Mouse (Mus musculus) urinary bladder, postnatal 10 days (tissue): Measurements from ENCODE around the gene Zfr2.
A peak's percentile ranks its signal among the peaks of the same experiment; 100 is the strongest.
"Not testable (repeated sequence)": the region's sequence is repeated elsewhere in the genome, so short reads cannot be mapped to it uniquely, and the experiment has no call there.

Experiments used
- DNase-seq: peaks from one replicate; pipeline ENCODE4 v3.0.0; 2022; ENCODE audit warnings: low spot score

The Zfr2 gene

DNA sequence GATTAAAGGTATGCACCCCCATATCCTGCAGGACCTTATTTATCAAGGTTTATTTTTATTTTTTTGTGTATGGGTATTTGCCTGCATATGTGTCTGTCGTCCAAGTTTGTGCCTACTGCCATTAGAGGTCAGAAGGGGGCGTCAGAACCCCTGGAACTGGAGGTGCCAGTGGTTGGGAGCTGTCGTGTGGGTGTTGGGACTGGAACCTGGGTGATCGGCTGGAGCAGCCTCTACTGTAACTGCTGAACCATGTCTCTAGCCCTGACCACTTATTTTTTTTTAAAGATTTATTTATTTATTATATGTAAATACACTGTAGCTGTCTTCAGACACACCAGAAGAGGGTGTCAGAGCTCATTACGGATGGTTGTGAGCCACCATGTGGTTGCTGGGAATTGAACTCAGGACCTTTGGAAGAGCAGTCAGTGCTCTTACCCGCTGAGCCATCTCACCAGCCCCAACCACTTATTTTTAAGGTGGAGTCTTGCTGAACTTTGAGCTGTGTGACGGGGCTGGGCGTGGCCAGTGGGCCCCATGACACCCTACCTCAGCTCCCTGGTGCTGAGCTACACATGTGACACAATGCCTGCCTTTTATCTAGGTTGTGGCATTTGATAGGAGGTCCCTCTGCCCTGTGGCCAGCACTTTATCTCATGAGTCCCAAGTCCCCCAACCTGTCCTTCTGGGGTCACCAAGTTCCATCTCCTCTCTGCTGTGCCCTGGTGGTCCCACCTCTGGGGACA is 29.8 kb upstream of the Zfr2 start:
- no peak for DNase-seq

DNA sequence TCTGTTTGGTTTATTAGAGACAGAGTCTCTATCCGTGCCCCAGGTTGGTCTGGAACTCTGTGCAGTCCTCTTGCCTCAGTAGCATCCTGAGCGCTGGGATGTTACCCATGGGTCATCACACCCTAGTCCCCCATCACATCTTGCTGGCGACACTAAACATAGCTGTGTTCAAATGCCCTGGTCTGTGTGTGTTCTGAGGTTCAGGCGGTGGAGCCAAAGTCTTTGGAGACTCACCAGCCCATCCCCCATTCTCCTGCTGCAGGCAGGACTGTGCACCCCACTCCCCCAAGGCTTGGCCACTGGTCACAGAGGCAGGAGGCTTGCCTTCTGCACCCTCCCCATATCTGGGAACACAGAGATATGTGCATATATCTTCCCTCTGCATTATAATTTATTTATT is 28.8 kb upstream of the Zfr2 start:
- DNase-seq: no peak

- DNase-seq: no peak
Observed at GRCm38 (mm10) chr10:81210154-81210553, 22.8 kb upstream of the Zfr2 start.

DNA sequence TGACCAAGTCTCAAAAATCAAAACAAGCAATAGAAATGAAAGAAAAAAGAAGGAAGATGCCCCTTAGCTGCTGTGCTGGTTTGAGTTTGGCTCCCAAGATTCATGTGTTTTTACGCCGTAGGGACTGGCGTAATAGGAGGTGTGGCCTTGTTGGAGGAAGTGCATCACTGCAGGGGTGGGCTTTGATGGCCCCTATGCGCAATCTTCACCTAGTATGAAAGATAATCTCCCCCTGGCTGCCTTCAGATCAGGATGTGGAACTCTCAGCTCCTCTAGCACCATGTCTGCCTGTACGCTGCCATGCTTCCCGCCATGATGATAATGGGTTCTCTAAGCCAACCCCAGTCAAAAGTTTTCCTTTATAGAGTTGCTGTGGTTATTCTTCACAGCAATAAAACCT is 16.7 kb upstream of the Zfr2 start:
- no peak for DNase-seq

GRCm38 (mm10) chr10:81216810-81217209 is 16.1 kb upstream of the Zfr2 start:
- DNase-seq: no peak

- not testable (repeated sequence) for DNase-seq
Observed at GRCm38 (mm10) chr10:81217267-81217666, 15.7 kb upstream of the Zfr2 start.

DNA sequence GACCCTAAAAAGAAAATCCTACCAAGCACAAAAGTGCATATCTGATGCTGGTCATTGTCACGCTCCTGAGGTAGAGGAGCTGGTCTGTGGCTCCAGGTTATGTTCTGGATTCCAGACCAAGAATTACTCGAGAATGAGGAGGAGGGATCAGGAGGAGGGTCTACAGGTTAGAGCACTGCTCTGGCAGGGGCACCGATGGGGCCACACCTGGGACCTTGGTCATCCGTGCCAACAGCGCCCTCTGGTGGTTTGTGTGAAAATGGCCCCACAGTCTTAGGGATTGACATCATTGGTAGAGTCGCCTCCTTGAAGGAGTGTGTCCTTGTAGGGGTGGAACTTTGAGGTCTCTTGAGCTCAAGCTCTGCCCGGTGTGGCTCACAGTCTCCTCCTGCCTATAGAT is 15.0 kb upstream of the Zfr2 start:
- peak; percentile 55 for DNase-seq

DNA sequence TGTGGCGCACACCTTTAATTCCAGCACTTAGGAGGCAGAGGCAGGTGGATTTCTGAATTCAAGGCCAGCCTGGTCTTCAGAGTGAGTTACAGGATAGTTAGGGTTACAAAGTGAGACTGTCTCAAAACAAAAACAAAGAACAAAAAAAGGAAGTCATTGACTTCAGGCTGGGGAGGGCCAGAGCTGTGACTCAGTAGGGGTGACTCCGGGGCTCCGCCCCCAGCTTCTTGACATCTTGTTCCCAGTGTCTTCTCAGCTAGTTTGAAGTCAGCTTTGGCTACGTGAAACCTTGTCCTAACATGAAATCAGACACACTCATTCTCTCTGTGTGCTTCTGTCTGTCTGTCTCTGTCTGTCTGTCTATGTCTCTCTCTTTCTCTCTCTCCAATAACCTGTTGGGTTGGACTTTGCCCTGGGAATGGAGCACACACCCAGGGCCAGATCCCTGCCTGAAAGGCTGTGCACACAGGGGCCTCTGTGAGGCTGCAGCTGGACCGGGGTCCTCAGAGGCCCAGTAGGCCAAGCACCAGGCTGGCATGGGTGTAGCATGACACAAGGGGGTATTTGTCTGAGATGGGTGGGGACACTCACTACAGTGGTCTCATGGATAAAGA is 11.4 kb upstream of the Zfr2 start:
- no peak for DNase-seq

DNA sequence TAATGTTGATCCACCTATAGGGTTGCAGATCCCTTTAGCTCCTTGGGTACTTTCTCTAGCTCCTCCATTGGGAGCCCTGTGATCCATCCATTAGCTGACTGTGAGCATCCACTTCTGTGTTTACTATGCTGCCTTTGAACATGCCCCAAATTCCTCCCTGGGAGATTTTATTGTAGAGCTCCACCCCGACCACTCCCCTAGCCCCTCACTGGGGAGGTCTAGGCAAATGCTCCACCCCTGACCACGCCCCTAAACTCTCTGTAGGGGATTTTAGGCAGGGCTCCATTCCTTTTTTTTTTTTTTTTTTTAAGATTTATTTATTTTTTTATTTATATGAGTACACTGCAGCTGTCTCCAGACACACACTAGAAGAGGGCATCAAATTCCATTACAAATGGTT is 9.2 kb upstream of the Zfr2 start:
- DNase-seq: not testable (repeated sequence)

GRCm38 (mm10) chr10:81229735-81230437 is 3.1 kb upstream of the Zfr2 start:
- DNase-seq: no peak

DNA sequence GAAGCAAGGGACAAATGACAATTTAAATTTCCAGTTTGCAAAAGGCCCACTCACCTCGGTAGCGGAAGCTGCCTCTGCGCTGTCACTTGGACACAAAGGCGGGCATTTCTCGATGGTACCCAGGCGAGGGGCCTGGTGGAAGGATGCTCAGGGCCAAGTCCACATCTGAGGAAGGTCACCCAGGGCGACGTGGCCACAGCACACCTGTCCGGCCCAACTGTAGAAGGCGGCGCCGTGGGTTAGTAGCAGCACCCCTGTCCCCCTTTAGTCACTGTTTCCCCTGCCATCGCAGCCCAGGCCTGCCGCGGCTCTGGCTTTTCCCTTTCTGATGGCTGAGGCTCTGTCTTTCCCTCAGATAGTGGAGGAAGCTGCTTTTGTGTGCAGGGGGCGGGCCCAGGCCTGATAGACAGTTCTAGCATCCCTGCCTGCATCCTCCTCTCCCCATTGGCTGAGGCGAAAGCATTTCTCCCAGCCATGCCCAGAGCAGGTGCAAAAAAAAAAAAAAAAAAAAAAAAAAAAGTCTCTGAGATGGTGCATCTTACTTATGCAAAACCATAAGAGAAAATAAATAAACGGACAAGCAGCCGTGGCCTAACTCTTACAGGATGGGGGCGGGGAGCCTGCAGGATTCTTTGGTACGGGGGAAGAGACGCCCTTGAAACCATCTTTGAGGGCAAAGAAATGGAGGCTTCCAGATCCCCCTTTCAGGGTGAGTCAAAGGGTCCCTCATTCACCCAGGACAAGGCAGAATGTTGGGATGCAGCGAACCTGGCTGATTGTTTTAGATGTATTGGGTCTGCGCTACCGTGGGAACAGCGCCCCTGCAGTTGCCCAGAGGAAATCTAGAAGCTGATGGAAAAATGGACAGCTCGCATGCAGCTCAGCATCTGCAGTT is 2.3 kb upstream of the Zfr2 start, which contains the start of gene Atcay:
TSS of gene Atcay (minus strand) at position 396 of the 895 bp plus-strand sequence.
- no peak for DNase-seq

DNA sequence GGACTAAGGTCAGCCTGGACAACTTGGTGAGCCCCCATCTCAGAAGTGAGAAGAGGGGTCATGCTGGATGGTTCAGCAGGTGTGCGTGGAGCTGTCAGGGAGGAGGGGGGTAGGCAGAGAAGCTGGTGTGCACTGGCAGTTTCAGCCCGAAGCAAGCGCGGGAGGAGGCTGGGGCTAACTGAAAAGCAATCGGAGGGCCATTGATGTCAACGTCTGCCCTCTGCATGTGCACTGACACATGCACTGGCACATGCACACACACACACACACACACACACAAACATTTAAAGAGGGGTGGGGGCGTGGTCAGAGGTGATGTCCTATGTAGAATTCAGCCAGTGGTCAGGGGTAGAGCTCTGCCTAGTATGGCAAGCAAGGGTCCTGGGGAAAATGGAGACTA is 1.5 kb upstream of the Zfr2 start:
- no peak for DNase-seq

DNA sequence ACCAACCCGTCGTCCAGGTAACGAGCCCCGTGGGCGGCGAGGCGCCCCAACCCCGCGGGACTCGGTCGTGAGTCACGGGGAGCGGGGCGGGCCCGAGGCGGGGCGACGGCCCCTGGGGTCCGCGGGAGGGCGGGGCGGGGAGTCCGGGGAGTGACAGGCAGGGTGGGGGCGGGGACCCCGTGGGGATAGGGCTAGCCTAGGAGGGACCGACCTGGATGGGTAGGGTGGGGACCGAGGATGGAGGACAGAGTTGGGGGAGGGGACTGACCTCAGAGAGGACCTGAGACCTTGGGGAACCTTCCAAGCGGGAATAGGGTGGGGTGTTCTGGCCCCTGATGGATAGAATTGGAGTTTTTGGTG is 251 bp downstream of the Zfr2 start:
- DNase-seq: no peak

GRCm38 (mm10) chr10:81234206-81234605 is 1.3 kb downstream of the Zfr2 start:
- no peak for DNase-seq

DNA sequence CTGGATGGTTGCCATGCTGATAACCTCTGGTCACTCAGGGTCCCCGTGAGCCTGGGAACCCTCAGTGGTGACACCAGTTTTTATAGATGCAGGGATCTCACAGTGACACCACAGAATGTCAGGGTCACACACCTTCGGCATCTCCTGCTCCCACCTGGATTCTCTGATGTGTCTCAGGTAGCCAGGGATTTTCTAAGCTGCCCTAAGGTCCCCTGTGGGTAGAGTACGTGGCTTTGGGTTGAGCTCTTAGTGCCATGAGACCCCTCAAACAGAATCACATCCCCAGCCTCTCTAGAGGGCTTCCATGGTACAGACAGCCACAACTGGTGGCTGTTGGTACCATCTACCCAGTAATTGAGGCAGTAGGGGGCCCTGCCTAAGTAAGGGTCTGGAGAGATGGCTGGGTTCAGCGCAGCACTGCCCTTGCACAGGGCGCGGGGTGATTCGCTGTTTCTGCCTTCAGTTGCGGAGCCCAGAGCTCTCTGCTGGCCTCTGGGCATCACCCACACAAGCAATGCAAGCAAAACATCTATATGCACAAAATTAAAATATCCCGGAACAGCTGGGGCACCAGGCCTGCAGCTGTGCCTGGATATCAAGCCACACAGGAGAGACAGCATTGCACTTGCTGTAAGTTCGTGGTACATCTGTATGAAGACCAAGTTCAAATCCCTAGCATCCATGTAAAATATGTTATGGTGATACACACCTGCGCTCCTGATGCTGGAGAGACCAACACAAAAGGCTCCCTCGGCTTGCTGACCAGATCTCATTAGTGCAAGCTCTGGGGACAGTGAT is 3.7 kb downstream of the Zfr2 start:
- no peak for DNase-seq

DNA sequence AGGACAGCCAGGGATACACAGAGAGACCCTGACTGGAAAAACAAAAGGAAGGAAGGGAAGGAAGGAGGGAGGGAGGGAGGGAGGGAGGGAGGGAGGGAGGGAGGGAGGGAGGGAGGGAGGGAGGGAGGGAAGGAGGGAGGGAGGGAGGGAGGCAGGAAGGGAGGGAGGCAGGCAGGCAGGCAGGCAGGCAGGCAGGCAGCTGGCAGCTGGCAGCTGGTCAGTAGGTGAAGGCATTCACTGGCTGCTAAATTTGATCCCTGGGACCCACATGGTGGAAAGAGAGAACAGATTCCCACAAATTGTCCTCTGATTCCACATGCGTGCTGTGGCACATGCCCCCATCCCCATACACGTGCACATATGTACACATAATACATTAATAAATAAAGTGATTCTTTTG is 5.7 kb downstream of the Zfr2 start:
- DNase-seq: no peak

GRCm38 (mm10) chr10:81240876-81241275 is 7.9 kb downstream of the Zfr2 start:
- no peak for DNase-seq

- no peak for DNase-seq
Observed at GRCm38 (mm10) chr10:81242021-81242420, 9.1 kb downstream of the Zfr2 start.

GRCm38 (mm10) chr10:81244146-81244545 is 11.2 kb downstream of the Zfr2 start:
- no peak for DNase-seq

- DNase-seq: peak; percentile 52
Observed at GRCm38 (mm10) chr10:81244595-81244994, 11.6 kb downstream of the Zfr2 start.

DNA sequence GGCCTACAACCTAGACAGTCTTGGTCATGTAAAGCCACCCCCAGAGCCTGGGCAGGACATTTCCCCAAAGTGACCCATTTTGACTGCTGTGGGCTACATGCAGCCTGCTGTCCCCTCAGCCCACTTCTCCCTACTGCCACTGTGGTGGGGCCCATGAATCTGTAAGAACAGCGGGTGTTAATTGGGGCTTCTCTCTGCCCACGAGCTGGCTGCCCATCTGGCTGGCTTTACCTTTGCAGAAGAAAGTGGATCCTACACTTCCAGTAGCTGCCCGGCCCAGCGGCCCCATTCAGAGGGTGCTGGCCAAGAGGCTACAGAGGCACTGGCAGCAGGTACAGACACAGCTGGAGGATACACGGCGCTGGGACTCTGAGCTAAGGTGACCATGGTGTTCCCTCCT is 12.2 kb downstream of the Zfr2 start:
- DNase-seq: no peak
